Mouse (Mus musculus) liver, postnatal 0 days (tissue): ENCODE measurements around the gene Zfp42. TPM values are rescaled to one million over a fixed set of nuclear protein-coding genes. Genes with fewer than 3 reads are reported as not detected.

Source experiments
- ATAC-seq: fragments of 200-750 bp; cut with Nextera tagmentation; 2 replicates; pipeline ENCODE4 v1.8.0; 2017; ENCODE audit warnings: mild to moderate bottlenecking, moderate library complexity
- DNase-seq: peaks from one replicate; pipeline ENCODE4 v3.0.0-alpha.2; 2016
- H3K27ac ChIP-seq: fragments of 300-500 bp; sonication (generic); 2 replicates; pipeline ENCODE4 v1.5.1; 2014; ENCODE audit warnings: antibody characterized with exemption, moderate library complexity, mild to moderate bottlenecking, low read depth
- H3K27me3 ChIP-seq: fragments of 300-500 bp; sonication (generic); 2 replicates; pipeline ENCODE4 v1.6.1; 2014; ENCODE audit warnings: low read length, control low read depth, mixed read lengths; ENCODE audit not compliant: insufficient read depth
- H3K36me3 ChIP-seq: fragments of 300-500 bp; sonication (generic); replicated peaks from 2 replicates; pipeline ENCODE4 v1.6.1; 2014; ENCODE audit warnings: mild to moderate bottlenecking, control low read depth, low read length, moderate library complexity, mixed read lengths; ENCODE audit not compliant: insufficient read depth
- H3K4me1 ChIP-seq: fragments of 300-500 bp; sonication (generic); 2 replicates; pipeline ENCODE4 v1.6.1; 2014; ENCODE audit warnings: antibody characterized with exemption, mild to moderate bottlenecking, control low read depth; ENCODE audit not compliant: insufficient read depth
- H3K4me2 ChIP-seq: fragments of 300-500 bp; sonication (generic); 2 replicates; pipeline ENCODE4 v1.6.1; 2014; ENCODE audit warnings: low read depth, mild to moderate bottlenecking, low read length, moderate library complexity, mixed read lengths
- H3K4me3 ChIP-seq: fragments of 300-500 bp; sonication (generic); 2 replicates; pipeline ENCODE4 v1.5.1; 2014; ENCODE audit warnings: low read depth, low read length
- H3K9ac ChIP-seq: fragments of 300-500 bp; sonication (generic); replicated peaks from 2 replicates; pipeline ENCODE4 v1.6.1; 2014; ENCODE audit warnings: mild to moderate bottlenecking, moderate library complexity
- H3K9me3 ChIP-seq: fragments of 300-500 bp; sonication (generic); 2 replicates; pipeline ENCODE4 v1.6.1; 2016; ENCODE audit warnings: mild to moderate bottlenecking, control low read depth, low read length, mixed read lengths
- CTCF ChIP-seq: sonication (generic); IDR thresholded peaks from 2 replicates; pipeline ENCODE4 v1.5.1; 2016; ENCODE audit warnings: antibody characterized with exemption, low read depth
- EP300 ChIP-seq: IDR thresholded peaks from 2 replicates; pipeline ENCODE4 v1.6.1; 2016; ENCODE audit warnings: antibody characterized with exemption, low read depth, mild to moderate bottlenecking
- WGBS: fragments of 180-500 bp; shearing (Covaris S2); extraction: QIAGEN DNeasy Blood & Tissue Kit; methylation state at CpG from one replicate; pipeline ENCODE4 v1.1.7; 2014; ENCODE audit not compliant: insufficient replicate concordance; 5-methylcytosine and 5-hydroxymethylcytosine counted together
- polyA plus RNA-seq: library from polyadenylated mRNA; unstranded; fragments of >200 nt; fragmentation: Nextera tagmentation; extraction: Ambion mirVana; gene quantifications from 2 replicates; pipeline ENCODE4 v1.2.1, GENCODE M21; 2015

Gene Zfp42
- polyA plus RNA-seq, 1 experiment from 2014 or later, result not detected

DNA sequence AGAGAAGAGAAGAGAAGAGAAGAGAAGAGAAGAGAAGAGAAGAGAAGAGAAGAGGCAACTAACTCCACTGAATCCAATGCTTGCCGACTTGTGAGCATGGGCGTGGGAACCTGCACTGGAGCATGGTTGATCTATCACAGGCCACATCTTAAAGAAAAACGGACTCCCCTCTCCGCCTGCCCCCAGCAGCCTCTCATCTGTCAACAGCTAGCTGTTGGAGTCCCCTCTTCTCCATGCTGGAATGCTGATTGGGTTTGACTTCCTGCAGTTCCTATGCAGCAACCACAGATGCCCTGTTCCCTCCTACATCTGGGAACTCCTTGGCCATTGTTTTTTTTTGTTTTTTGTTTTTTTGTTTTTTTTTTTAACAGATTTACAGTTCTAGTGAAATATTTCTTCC, 28.4 kb downstream of the Zfp42 start:
- Histone ChIP-seq H3K9ac (no peak overlapping the region), H3K4me3 (no peak overlapping the region), H3K27ac (no peak overlapping the region), H3K36me3 (no peaks in the 10 kb centered on the region), H3K9me3 (no peaks in the 10 kb centered on the region), H3K4me2 (no peak overlapping the region), H3K27me3 (no peaks in the 10 kb centered on the region), H3K4me1 (no peaks in the 10 kb centered on the region)
- 73% methylated on average over 4 of the region's 4 CpGs for WGBS
- ATAC-seq, result no peak
- no peak for TF ChIP-seq EP300
- TF ChIP-seq CTCF, result no peak
- no peak for DNase-seq

DNA sequence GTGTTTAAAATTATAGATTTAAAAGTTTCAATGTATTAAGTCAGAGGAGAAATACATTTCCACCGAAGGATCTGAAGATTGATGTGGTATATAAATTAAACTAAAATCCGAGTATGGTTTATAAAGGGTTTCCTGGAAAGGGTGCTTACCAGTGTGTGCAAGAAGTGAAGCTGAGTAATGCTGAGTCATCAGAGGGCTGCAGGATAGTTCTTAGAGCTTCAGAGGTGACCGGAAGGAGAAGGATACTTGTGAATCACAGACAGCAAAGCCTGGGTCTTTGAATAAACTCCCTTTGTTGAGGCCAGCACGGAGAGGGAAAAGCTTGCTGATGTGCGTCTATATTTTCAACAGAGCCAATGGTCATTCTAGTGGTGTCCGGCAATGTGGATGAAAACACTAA, 45.8 kb downstream of the Zfp42 start:
- H3K27ac ChIP-seq, result no peak overlapping the region
- H3K4me3 ChIP-seq, result no peak overlapping the region
- WGBS, result 76% methylated on average over 6 of the region's 6 CpGs
- H3K4me1 ChIP-seq, result no peaks in the 10 kb centered on the region
- no peak overlapping the region for H3K9ac ChIP-seq
- no peaks in the 10 kb centered on the region for H3K36me3 ChIP-seq
- H3K27me3 ChIP-seq, result no peaks in the 10 kb centered on the region
- TF ChIP-seq CTCF (no peak), EP300 (no peak)
- no peak overlapping the region for H3K4me2 ChIP-seq
- DNase-seq (no peak), ATAC-seq (no peak)
- H3K9me3 ChIP-seq, result no peaks in the 10 kb centered on the region

DNA sequence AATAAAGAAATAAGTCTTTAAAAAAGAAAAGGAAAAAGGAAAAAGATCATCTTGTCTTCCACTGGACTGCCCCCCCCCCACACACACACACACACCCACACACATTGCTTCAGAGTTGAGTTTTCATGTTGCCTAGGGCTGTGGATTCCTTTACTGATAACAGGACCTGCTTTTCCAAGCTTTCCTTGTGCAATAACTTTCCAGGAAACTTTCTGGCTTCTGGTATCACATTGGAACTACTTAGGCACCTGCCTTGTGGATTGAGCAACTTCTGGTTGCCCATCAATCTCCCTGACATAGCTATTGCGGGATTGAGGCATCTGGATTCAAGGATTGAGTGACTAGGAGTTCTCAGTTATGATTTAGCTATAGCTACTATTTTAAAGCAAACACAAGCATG, 48.9 kb downstream of the Zfp42 start:
- H3K4me1 ChIP-seq, result no peaks in the 10 kb centered on the region
- H3K36me3 ChIP-seq, result no peaks in the 10 kb centered on the region
- H3K9ac ChIP-seq, result no peak overlapping the region
- no peak overlapping the region for H3K4me2 ChIP-seq
- 74% methylated on average over 1 of the region's 1 CpGs for WGBS
- ATAC-seq, result no peak
- H3K27ac ChIP-seq, result no peak overlapping the region
- no peak for DNase-seq
- H3K4me3 ChIP-seq, result no peak overlapping the region
- H3K9me3 ChIP-seq, result no peaks in the 10 kb centered on the region
- TF ChIP-seq CTCF, result no peak
- no peak for TF ChIP-seq EP300
- no peaks in the 10 kb centered on the region for H3K27me3 ChIP-seq

DNA sequence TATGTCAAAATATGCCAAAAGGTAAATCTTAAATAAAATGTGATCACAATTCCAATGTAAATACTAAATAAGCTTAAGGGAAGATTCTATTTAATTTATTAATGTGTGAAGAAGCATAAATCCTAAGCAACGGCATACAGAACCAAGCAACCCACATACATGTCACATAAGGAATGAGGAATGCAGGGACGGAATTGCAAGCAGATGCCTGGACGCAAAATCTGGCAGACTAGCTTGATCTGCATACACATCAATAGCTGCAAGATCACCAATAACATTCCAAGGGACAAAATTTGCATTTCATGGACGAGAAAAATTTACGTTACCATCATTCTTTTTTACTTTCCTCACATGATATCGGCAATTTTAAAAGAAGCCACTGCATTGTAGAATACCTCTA, 51.1 kb downstream of the Zfp42 start:
- WGBS, result 81% methylated on average over 6 of the region's 6 CpGs

DNA sequence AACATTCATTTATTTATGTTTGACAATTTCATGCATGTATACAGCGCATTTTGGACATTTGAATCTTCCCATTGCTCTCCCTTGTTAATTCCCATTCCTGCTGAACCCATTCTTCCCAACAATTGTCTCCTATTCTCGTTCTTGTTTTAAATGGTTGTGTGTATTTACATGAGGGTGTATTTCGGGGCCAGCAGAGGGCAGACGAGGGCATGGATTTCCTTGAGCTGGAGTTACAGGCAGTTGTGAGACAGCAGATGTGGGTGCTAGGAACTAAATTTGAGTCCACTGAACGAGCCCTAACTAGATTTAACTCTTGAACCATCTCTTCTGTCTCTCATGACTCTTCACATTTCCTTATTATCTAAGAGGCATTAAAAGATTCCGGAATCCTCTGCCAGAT, 55.1 kb downstream of the Zfp42 start:
- H3K27me3 ChIP-seq, result no peaks in the 10 kb centered on the region
- TF ChIP-seq CTCF (no peak), EP300 (no peak)
- H3K9me3 ChIP-seq, result no peaks in the 10 kb centered on the region
- no peak overlapping the region for H3K4me3 ChIP-seq
- no peak for DNase-seq
- H3K9ac ChIP-seq, result no peak overlapping the region
- ATAC-seq, result no peak
- H3K36me3 ChIP-seq, result no peaks in the 10 kb centered on the region
- WGBS, result 67% methylated on average over 6 of the region's 6 CpGs
- H3K4me1 ChIP-seq, result no peaks in the 10 kb centered on the region
- H3K4me2 ChIP-seq, result no peak overlapping the region
- no peak overlapping the region for H3K27ac ChIP-seq

More for the DNA sequence above, 51.1 kb downstream of the Zfp42 start:
- Histone ChIP-seq H3K4me1 (no peaks in the 10 kb centered on the region), H3K27me3 (no peaks in the 10 kb centered on the region), H3K4me3 (no peak overlapping the region), H3K4me2 (no peak overlapping the region), H3K9ac (no peak overlapping the region), H3K27ac (no peak overlapping the region), H3K9me3 (no peaks in the 10 kb centered on the region), H3K36me3 (no peaks in the 10 kb centered on the region)
- ATAC-seq, result no peak
- no peak for DNase-seq
- TF ChIP-seq EP300 (no peak), CTCF (no peak)

DNA sequence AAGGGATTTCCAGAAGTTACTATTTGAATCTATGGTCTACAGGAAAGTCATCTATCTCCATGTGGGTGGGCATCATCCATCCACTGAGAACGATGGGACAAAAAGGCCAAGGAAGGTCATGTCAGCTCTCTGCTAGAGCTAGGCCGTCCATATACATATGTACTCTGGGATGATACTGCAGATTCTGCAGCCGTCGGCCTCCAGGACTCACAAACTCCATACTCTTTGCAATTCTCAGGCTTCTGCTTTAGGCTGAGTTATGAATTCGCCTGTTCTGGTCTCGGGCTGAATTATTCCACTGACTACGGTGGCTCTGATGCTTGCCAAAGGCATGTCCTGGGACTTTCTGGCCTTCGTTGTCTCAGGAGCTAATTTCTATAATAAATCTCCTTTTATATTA, 58.1 kb downstream of the Zfp42 start:
- H3K4me2 ChIP-seq, result no peak overlapping the region
- 82% methylated on average over 8 of the region's 8 CpGs for WGBS

More for the DNA sequence above, 58.1 kb downstream of the Zfp42 start:
- H3K36me3 ChIP-seq, result no peaks in the 10 kb centered on the region
- no peak overlapping the region for H3K27ac ChIP-seq
- H3K9ac ChIP-seq, result no peak overlapping the region
- no peaks in the 10 kb centered on the region for H3K27me3 ChIP-seq
- no peak for DNase-seq
- H3K4me1 ChIP-seq, result no peaks in the 10 kb centered on the region
- no peaks in the 10 kb centered on the region for H3K9me3 ChIP-seq
- ATAC-seq, result no peak
- H3K4me3 ChIP-seq, result no peak overlapping the region
- TF ChIP-seq CTCF (no peak), EP300 (no peak)

Other genes with a start within 250 kb of the Zfp42 start
- gene Triml1, start 165.5 kb downstream of the Zfp42 start, polyA plus RNA-seq, result not detected in 2 replicates
- gene Triml2, start 126.4 kb downstream of the Zfp42 start, polyA plus RNA-seq, result not detected in 2 replicates
- not detected in 2 replicates for gene Adam26b, start 221.1 kb upstream of the Zfp42 start, polyA plus RNA-seq